Mouse (Mus musculus): Measurements from ENCODE around the gene Smyd3. TPM values are rescaled to one million over a fixed set of nuclear protein-coding genes. Genes with fewer than 3 reads are reported as not detected.

The Smyd3 gene
- polyA plus RNA-seq, 1 experiment = 10.6 TPM

GRCm38 (mm10) chr1:179107761-179108694, 409.8 kb downstream of the Smyd3 start:
- Histone ChIP-seq H3K27me3 (ENCODE audit: control insufficient read depth, insufficient read depth, insufficient read length) (no peaks in the 10 kb centered on the region), H3K4me3 (ENCODE audit: insufficient read depth, poor library complexity, severe bottlenecking) (no peak overlapping the region), H3ac (ENCODE audit: control insufficient read depth, insufficient read length, low read depth) (no peak overlapping the region), H3K36me3 (ENCODE audit: control insufficient read depth, insufficient read depth) (no peaks in the 10 kb centered on the region), H3K79me2 (ENCODE audit: control insufficient read depth, insufficient read depth) (no peaks in the 10 kb centered on the region), H3K79me3 (ENCODE audit: low read depth) (no peaks in the 10 kb centered on the region)
- TF ChIP-seq USF1 (IDR thresholded peaks at IDR 0.05; ENCODE audit: low read depth) (no peak), MYOD1 (IDR thresholded peaks at IDR 0.05; ENCODE audit: control insufficient read depth, insufficient read length, low read depth) (no peak), FOSL1 (IDR thresholded peaks at IDR 0.05; ENCODE audit: insufficient read depth, low read length, poor library complexity, severe bottlenecking) (no peak), MAX (IDR thresholded peaks at IDR 0.05) (no peak), CTCF (IDR thresholded peaks at IDR 0.05; ENCODE audit: control insufficient read depth, insufficient read depth, insufficient read length) (no peak), MYOG (IDR thresholded peaks at IDR 0.05; ENCODE audit: control insufficient read depth, extremely low read depth, insufficient read length) (no peak), CEBPB (IDR thresholded peaks at IDR 0.05; ENCODE audit: low read depth) (no peak)

DNA sequence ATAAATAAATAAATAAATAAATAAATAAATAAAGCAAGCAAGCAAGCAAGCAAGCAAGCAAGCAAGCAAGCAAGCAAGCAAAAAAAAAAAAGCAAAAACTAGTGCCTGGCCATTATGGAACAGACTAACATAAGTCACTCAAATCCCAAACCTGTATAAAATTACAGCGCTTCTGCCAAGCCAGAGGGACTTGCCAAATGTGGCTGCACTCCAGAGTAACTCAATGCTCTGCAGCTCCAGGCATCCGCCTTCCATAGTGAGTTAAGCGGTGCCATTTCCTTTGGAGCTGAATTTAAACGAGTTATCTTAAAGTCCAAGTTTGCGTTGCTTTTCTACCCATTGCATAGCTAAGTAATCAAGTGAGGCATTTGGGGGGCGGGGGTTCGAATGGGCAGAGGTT, 410.6 kb downstream of the Smyd3 start:
- no peaks in the 10 kb centered on the region for H3K79me2 ChIP-seq (ENCODE audit: control insufficient read depth, insufficient read depth)
- H3K4me3 ChIP-seq (ENCODE audit: insufficient read depth, poor library complexity, severe bottlenecking) = no peak overlapping the region
- H3K79me3 ChIP-seq (ENCODE audit: low read depth) = no peaks in the 10 kb centered on the region
- no peaks in the 10 kb centered on the region for H3K27me3 ChIP-seq (ENCODE audit: control insufficient read depth, insufficient read depth, insufficient read length)
- TF ChIP-seq FOSL1 (IDR thresholded peaks at IDR 0.05; ENCODE audit: insufficient read depth, low read length, poor library complexity, severe bottlenecking) = no peak
- no peak overlapping the region for H3ac ChIP-seq (ENCODE audit: control insufficient read depth, insufficient read length, low read depth)
- H3K36me3 ChIP-seq (ENCODE audit: control insufficient read depth, insufficient read depth) = no peaks in the 10 kb centered on the region

DNA sequence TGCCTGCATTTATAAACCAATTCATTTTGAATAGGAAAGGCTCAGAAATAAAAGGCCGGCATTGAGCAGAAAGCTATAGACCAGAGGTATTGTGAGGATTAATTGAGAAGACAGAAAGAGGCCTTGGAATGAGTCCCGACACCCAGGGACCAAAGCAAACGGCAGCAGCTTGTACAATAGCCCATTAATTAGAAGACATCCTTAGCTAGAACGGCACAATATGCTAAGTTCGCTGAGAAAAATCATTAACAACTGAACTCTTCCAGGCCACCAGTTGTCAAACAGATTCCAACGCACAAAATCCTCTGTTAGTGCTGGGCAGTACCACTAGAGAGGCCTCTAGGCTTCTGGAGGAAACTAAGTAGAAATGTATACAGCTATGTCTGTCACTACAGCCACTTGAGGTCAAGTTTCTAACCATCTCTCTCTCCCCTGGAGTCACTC, 411.1 kb downstream of the Smyd3 start:
- Histone ChIP-seq H3K79me2 (ENCODE audit: control insufficient read depth, insufficient read depth) (no peaks in the 10 kb centered on the region), H3K79me3 (ENCODE audit: low read depth) (no peaks in the 10 kb centered on the region), H3K27me3 (ENCODE audit: control insufficient read depth, insufficient read depth, insufficient read length) (no peaks in the 10 kb centered on the region), H3ac (ENCODE audit: control insufficient read depth, insufficient read length, low read depth) (no peak overlapping the region), H3K36me3 (ENCODE audit: control insufficient read depth, insufficient read depth) (no peaks in the 10 kb centered on the region), H3K4me3 (ENCODE audit: insufficient read depth, poor library complexity, severe bottlenecking) (no peak overlapping the region)
- no peak for TF ChIP-seq MYOG (IDR thresholded peaks at IDR 0.05; ENCODE audit: control insufficient read depth, extremely low read depth, insufficient read length)
- no peak for TF ChIP-seq USF1 (IDR thresholded peaks at IDR 0.05; ENCODE audit: low read depth)
- no peak for TF ChIP-seq MYOD1 (IDR thresholded peaks at IDR 0.05; ENCODE audit: control insufficient read depth, insufficient read length, low read depth)
- no peak for TF ChIP-seq FOSL1 (IDR thresholded peaks at IDR 0.05; ENCODE audit: insufficient read depth, low read length, poor library complexity, severe bottlenecking)
- no peak for TF ChIP-seq CTCF (IDR thresholded peaks at IDR 0.05; ENCODE audit: control insufficient read depth, insufficient read depth, insufficient read length)
- no peak for TF ChIP-seq CEBPB (IDR thresholded peaks at IDR 0.05; ENCODE audit: low read depth)

GRCm38 (mm10) chr1:179106103-179106701, 411.6 kb downstream of the Smyd3 start:
- Histone ChIP-seq H3K79me2 (ENCODE audit: control insufficient read depth, insufficient read depth) (no peaks in the 10 kb centered on the region), H3K27me3 (ENCODE audit: control insufficient read depth, insufficient read depth, insufficient read length) (no peaks in the 10 kb centered on the region), H3K4me3 (ENCODE audit: insufficient read depth, poor library complexity, severe bottlenecking) (no peak overlapping the region), H3ac (ENCODE audit: control insufficient read depth, insufficient read length, low read depth) (no peak overlapping the region), H3K79me3 (ENCODE audit: low read depth) (no peaks in the 10 kb centered on the region), H3K36me3 (ENCODE audit: control insufficient read depth, insufficient read depth) (no peaks in the 10 kb centered on the region)
- no peak for TF ChIP-seq CTCF (IDR thresholded peaks at IDR 0.05; ENCODE audit: control insufficient read depth, insufficient read depth, insufficient read length)

GRCm38 (mm10) chr1:179104447-179104846, 413.4 kb downstream of the Smyd3 start:
- no peak overlapping the region for H3ac ChIP-seq (ENCODE audit: control insufficient read depth, insufficient read length, low read depth)
- no peaks in the 10 kb centered on the region for H3K79me2 ChIP-seq (ENCODE audit: control insufficient read depth, insufficient read depth)
- no peak for TF ChIP-seq FOSL1 (IDR thresholded peaks at IDR 0.05; ENCODE audit: insufficient read depth, low read length, poor library complexity, severe bottlenecking)
- no peak for TF ChIP-seq MAX (IDR thresholded peaks at IDR 0.05)
- no peak for TF ChIP-seq CEBPB (IDR thresholded peaks at IDR 0.05; ENCODE audit: low read depth)
- TF ChIP-seq USF1 (IDR thresholded peaks at IDR 0.05; ENCODE audit: low read depth) = no peak
- TF ChIP-seq MYOG (IDR thresholded peaks at IDR 0.05; ENCODE audit: control insufficient read depth, extremely low read depth, insufficient read length) = no peak
- no peak for TF ChIP-seq MYOD1 (IDR thresholded peaks at IDR 0.05; ENCODE audit: control insufficient read depth, insufficient read length, low read depth)
- TF ChIP-seq CTCF (IDR thresholded peaks at IDR 0.05; ENCODE audit: control insufficient read depth, insufficient read depth, insufficient read length) = no peak

GRCm38 (mm10) chr1:179096993-179097392, 420.8 kb downstream of the Smyd3 start:
- Histone ChIP-seq H3K36me3 (ENCODE audit: control insufficient read depth, insufficient read depth) (no peaks in the 10 kb centered on the region), H3K27me3 (ENCODE audit: control insufficient read depth, insufficient read depth, insufficient read length) (no peaks in the 10 kb centered on the region), H3K79me2 (ENCODE audit: control insufficient read depth, insufficient read depth) (no peaks in the 10 kb centered on the region), H3K79me3 (ENCODE audit: low read depth) (no peaks in the 10 kb centered on the region), H3ac (ENCODE audit: control insufficient read depth, insufficient read length, low read depth) (no peak overlapping the region), H3K4me3 (ENCODE audit: insufficient read depth, poor library complexity, severe bottlenecking) (no peak overlapping the region)
- TF ChIP-seq MYOD1 (IDR thresholded peaks at IDR 0.05; ENCODE audit: control insufficient read depth, insufficient read length, low read depth) = no peak
- TF ChIP-seq MAX (IDR thresholded peaks at IDR 0.05) = no peak
- no peak for TF ChIP-seq USF1 (IDR thresholded peaks at IDR 0.05; ENCODE audit: low read depth)
- no peak for TF ChIP-seq FOSL1 (IDR thresholded peaks at IDR 0.05; ENCODE audit: insufficient read depth, low read length, poor library complexity, severe bottlenecking)
- TF ChIP-seq CTCF (IDR thresholded peaks at IDR 0.05; ENCODE audit: control insufficient read depth, insufficient read depth, insufficient read length) = no peak
- no peak for TF ChIP-seq MYOG (IDR thresholded peaks at IDR 0.05; ENCODE audit: control insufficient read depth, extremely low read depth, insufficient read length)
- TF ChIP-seq CEBPB (IDR thresholded peaks at IDR 0.05; ENCODE audit: low read depth) = no peak

More at GRCm38 (mm10) chr1:179104447-179104846, 413.4 kb downstream of the Smyd3 start:
- no peaks in the 10 kb centered on the region for H3K79me3 ChIP-seq (ENCODE audit: low read depth)
- no peaks in the 10 kb centered on the region for H3K36me3 ChIP-seq (ENCODE audit: control insufficient read depth, insufficient read depth)
- H3K4me3 ChIP-seq (ENCODE audit: insufficient read depth, poor library complexity, severe bottlenecking) = no peak overlapping the region
- no peaks in the 10 kb centered on the region for H3K27me3 ChIP-seq (ENCODE audit: control insufficient read depth, insufficient read depth, insufficient read length)

Measured in C2C12 (cell line).